Mouse (Mus musculus) stomach, embryonic 16.5 days (tissue): ENCODE results near the gene Pik3r2. TPM values are rescaled to one million over a fixed set of nuclear protein-coding genes. Genes with fewer than 3 reads are reported as not detected.

Source experiments
- ATAC-seq: fragments of 200-750 bp; cut with Nextera tagmentation; 2 replicates; pipeline ENCODE4 v1.8.0; 2017; ENCODE audit warnings: moderate number of reproducible peaks, moderate TSS enrichment; ENCODE audit not compliant: insufficient read depth, low FRiP score
- H3K27ac ChIP-seq: fragments of 300-500 bp; sonication (generic); 2 replicates; pipeline ENCODE4 v1.5.1; 2014; ENCODE audit warnings: low read length
- H3K27me3 ChIP-seq: fragments of 300-500 bp; sonication (generic); 2 replicates; pipeline ENCODE4 v1.6.1; 2014; ENCODE audit warnings: low read length, control low read depth, mixed read lengths; ENCODE audit not compliant: control insufficient read depth, insufficient read depth
- H3K36me3 ChIP-seq: fragments of 300-500 bp; sonication (generic); 2 replicates; pipeline ENCODE4 v1.6.1; 2014; ENCODE audit warnings: low read length; ENCODE audit not compliant: control insufficient read depth, insufficient read depth
- H3K4me1 ChIP-seq: fragments of 300-500 bp; sonication (generic); 2 replicates; pipeline ENCODE4 v1.6.1; 2014; ENCODE audit warnings: low read length, control low read depth, mixed read lengths; ENCODE audit not compliant: control insufficient read depth, insufficient read depth
- H3K4me2 ChIP-seq: fragments of 300-500 bp; sonication (generic); 2 replicates; pipeline ENCODE4 v1.6.1; 2014; ENCODE audit warnings: low read depth, low read length, mixed read lengths
- H3K4me3 ChIP-seq: fragments of 300-500 bp; sonication (generic); replicated peaks from 2 replicates; pipeline ENCODE4 v1.5.1; 2014; ENCODE audit warnings: mild to moderate bottlenecking, low read length
- H3K9ac ChIP-seq: fragments of 300-500 bp; sonication (generic); 2 replicates; pipeline ENCODE4 v1.6.1; 2014; ENCODE audit warnings: low read length
- H3K9me3 ChIP-seq: fragments of 300-500 bp; sonication (generic); replicated peaks from 2 replicates; pipeline ENCODE4 v1.6.1; 2016; ENCODE audit warnings: low read length, control low read depth; ENCODE audit not compliant: control insufficient read depth
- WGBS: fragments of 180-500 bp; shearing (Covaris S2); extraction: QIAGEN DNeasy Blood & Tissue Kit; methylation state at CpG from one replicate; pipeline ENCODE4 v1.1.7; 2014; 5-methylcytosine and 5-hydroxymethylcytosine counted together
- polyA plus RNA-seq: library from polyadenylated mRNA; unstranded; fragments of >200 nt; fragmentation: Nextera tagmentation; extraction: Ambion mirVana; gene quantifications from 2 replicates; pipeline ENCODE4 v1.2.1, GENCODE M21; 2015

Pik3r2 gene
- polyA plus RNA-seq, 1 experiment from 2014 or later: 57.6 TPM

DNA sequence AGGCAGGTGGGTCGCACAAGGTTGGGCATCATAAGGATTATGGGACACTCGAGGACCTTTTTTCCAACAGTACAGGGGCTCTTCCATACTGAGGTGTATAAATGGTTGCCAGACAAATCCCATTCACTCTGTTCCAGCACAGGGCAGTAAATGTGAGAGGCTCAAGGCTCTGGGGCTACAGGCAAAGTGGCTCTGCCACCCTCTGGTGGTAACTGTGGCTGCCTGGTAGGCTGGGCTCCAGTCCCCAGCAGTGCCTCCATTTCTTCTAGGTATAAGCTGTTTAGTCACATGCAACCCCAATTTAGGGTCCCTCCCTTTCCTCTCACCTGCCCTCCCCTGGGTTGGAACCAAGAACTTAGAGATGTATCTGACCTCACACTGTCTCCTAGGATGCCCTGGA is 18.9 kb upstream of the Pik3r2 start:
- no peak for ATAC-seq
- H3K36me3 ChIP-seq: no peaks in the 10 kb centered on the region
- no peak overlapping the region for H3K4me3 ChIP-seq
- H3K4me2 ChIP-seq: no peak overlapping the region
- no peak overlapping the region for H3K9ac ChIP-seq
- no peak overlapping the region for H3K27ac ChIP-seq
- WGBS: 82% methylated on average over 2 of the region's 2 CpGs
- peaks cover 44% of the 10 kb centered on the region for H3K4me1 ChIP-seq
- no peaks in the 10 kb centered on the region for H3K9me3 ChIP-seq
- H3K27me3 ChIP-seq: peaks cover 18% of the 10 kb centered on the region

DNA sequence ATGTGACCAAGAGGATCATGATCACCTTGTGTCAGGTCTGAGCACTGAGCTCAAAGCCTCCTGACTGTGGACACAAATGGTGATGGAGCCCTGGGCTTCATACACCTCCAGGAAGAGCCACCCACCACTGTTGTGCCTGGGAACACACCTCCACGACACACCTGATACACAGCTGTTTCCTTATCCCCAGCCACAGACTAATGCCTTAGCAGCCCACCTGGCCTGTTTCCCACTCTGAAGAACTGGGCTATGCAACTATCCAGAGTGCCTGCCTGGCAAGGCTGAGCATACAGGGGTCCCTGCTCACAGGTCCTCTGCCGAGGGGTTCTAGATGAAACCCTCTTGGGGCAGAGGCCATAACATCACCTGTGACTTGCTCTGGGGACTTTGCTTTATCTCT is 17.7 kb upstream of the Pik3r2 start:
- 76% methylated on average over 2 of the region's 2 CpGs for WGBS
- Histone ChIP-seq H3K4me1 (peaks cover 48% of the 10 kb centered on the region), H3K4me3 (no peak overlapping the region), H3K27me3 (peaks cover 9% of the 10 kb centered on the region), H3K27ac (no peak overlapping the region), H3K9me3 (no peaks in the 10 kb centered on the region), H3K36me3 (no peaks in the 10 kb centered on the region; the same call in 1 of the 2 replicates), H3K4me2 (no peak overlapping the region), H3K9ac (no peak overlapping the region)
- no peak for ATAC-seq

DNA sequence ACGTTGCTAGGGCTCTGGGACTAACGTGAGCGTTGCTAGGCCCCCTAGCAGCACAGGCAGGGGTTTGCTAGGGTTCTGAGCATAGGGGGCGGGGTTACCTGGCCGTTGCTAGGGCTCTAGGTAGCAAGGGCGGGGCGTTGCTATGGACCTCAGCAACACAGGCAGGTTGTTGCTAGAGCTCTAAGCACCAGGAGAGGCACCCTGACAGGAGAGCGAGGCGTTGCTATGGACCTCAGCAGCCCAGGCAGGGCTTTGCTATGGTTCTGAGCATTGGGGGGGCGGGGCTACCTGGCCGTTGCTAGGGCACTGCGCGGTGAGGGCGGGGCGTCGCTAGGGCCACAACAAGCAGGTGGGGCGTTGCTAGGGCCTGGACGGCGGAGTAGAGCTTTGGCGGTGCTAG is 16.2 kb upstream of the Pik3r2 start:
- H3K4me3 ChIP-seq: peak overlapping the region; percentile 83
- peak overlapping the region; percentile 96 for H3K9ac ChIP-seq
- peaks cover 41% of the 10 kb centered on the region for H3K4me1 ChIP-seq
- H3K36me3 ChIP-seq: peaks cover 11% of the 10 kb centered on the region
- WGBS: under 1% methylated on average over 20 of the region's 20 CpGs
- no peaks in the 10 kb centered on the region for H3K9me3 ChIP-seq
- no peaks in the 10 kb centered on the region for H3K27me3 ChIP-seq
- peak overlapping the region; percentile 93 for H3K4me2 ChIP-seq
- peak overlapping the region; percentile 89 for H3K27ac ChIP-seq
- ATAC-seq: peak; percentile 46

DNA sequence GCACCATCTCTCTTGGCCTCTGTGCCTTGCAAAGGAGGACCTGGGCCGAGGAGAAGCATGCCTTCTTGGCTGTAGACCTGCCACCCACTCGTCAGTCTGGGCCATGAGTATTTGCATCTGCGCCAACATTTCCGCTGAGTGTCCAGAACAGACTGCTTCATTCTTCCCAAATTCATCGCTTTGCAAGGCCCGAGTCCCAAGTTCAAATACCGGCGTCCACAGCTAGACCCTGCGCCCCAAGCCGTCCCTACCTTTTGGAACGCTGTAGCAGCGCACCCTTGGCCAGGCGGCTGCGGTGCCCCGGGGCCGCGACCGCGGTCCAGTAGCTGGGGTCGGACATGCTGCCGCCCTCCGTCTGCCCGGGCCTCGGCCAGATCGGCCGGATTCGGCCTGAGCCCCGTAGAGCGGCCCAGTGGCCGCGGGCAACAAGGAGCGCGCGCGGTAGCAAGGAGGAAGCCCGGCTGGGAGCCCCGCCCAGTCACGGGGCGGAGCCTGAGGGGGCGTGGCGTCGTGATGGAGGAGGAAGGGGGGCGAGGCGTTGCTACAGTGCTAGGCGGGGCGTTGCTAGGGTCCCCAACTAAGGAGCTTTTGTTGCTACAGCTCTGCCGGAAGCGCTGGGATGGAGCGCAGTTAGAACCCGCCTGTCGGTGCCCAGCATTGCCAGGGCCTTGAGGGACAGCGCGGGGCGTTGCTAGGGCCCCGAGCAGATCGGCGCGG is 15.6 kb upstream of the Pik3r2 start:
- Histone ChIP-seq H3K27ac (peak overlapping the region; percentile 89), H3K4me3 (peak overlapping the region; percentile 83), H3K27me3 (no peaks in the 10 kb centered on the region), H3K36me3 (peaks cover 12% of the 10 kb centered on the region), H3K4me1 (peaks cover 39% of the 10 kb centered on the region), H3K9me3 (no peaks in the 10 kb centered on the region), H3K9ac (peak overlapping the region; percentile 96), H3K4me2 (peak overlapping the region; percentile 93)
- 4% methylated on average over 57 of the region's 58 CpGs for WGBS
- peak; percentile 76 for ATAC-seq

DNA sequence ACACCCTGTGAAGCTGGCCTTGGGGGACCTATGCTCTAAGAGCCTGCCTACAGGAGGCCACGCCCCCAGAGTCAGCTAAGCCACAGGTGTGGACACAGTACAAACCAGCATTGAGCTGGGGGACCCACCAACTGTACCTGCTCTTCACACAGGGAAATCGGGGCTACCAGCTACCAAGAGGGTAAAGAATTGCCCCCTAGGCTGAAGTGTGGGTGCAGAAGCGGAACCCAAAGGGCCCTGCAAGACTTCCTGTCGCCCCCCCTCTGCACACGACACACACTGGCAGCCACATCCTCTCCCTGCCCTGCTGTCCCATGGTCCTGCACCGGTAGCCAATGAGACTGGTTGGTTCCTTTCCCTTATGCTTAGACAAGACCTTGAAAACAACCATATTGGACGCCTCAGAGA is 14.8 kb upstream of the Pik3r2 start:
- Histone ChIP-seq H3K9me3 (no peaks in the 10 kb centered on the region), H3K36me3 (peaks cover 13% of the 10 kb centered on the region), H3K4me1 (peaks cover 35% of the 10 kb centered on the region), H3K9ac (peak overlapping the region; percentile 96), H3K27ac (peak overlapping the region; percentile 89; the same call in 1 of the 2 replicates), H3K27me3 (no peaks in the 10 kb centered on the region), H3K4me2 (peak overlapping the region; percentile 93), H3K4me3 (peak overlapping the region; percentile 83)
- 55% methylated on average over 7 of the region's 7 CpGs for WGBS
- no peak for ATAC-seq

DNA sequence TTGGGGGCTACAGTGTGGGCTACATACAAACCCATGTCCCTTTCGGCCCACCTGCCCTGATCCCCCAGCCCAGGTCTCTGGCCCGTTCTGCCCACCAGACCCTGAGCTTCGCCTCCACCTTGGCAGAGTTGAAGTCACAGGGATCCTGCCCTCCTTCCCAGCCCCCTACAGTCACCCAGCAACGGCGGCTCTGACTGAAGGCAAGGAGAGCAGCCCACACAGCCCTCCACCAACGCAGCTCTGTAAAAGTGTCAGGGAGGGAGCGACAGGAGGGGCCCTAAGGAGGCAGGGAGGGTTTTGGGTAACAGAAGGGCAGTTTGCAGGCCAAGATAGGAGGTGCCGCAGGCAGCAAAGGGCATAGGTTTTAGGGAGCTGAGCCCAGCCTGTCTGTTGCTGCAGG is 14.3 kb upstream of the Pik3r2 start:
- no peak for ATAC-seq
- Histone ChIP-seq H3K9ac (peak overlapping the region; percentile 96), H3K27ac (no peak overlapping the region; the same call in 1 of the 2 replicates), H3K36me3 (peaks cover 13% of the 10 kb centered on the region), H3K27me3 (no peaks in the 10 kb centered on the region), H3K4me1 (peaks cover 34% of the 10 kb centered on the region), H3K4me2 (peak overlapping the region; percentile 93), H3K4me3 (peak overlapping the region; percentile 83), H3K9me3 (no peaks in the 10 kb centered on the region)
- 49% methylated on average over 8 of the region's 8 CpGs for WGBS

DNA sequence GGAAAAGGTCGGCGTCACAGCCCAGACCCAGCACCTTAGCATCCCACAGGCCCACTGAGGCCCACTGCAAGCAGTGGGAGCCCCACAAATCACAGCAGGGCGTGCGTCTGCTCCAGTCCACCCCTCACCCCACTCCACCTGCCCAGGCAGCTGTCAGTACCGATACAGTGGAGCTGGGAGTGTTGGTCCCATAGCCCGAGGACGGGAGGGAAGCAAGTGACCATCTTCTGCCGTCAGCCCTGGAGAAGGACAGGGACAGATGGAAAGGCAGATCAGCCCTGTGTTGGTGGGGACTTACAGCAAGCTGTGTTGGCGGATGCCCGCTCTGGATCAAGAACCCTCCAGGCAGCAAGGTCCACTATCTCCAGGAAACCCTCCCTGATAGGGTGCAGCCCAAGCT is 12.5 kb upstream of the Pik3r2 start:
- no peaks in the 10 kb centered on the region for H3K27me3 ChIP-seq
- H3K9me3 ChIP-seq: no peaks in the 10 kb centered on the region
- H3K4me2 ChIP-seq: no peak overlapping the region
- no peak overlapping the region for H3K27ac ChIP-seq
- 83% methylated on average over 10 of the region's 10 CpGs for WGBS
- ATAC-seq: no peak
- peaks cover 34% of the 10 kb centered on the region for H3K4me1 ChIP-seq
- H3K4me3 ChIP-seq: no peak overlapping the region
- peaks cover 13% of the 10 kb centered on the region for H3K36me3 ChIP-seq
- no peak overlapping the region for H3K9ac ChIP-seq

DNA sequence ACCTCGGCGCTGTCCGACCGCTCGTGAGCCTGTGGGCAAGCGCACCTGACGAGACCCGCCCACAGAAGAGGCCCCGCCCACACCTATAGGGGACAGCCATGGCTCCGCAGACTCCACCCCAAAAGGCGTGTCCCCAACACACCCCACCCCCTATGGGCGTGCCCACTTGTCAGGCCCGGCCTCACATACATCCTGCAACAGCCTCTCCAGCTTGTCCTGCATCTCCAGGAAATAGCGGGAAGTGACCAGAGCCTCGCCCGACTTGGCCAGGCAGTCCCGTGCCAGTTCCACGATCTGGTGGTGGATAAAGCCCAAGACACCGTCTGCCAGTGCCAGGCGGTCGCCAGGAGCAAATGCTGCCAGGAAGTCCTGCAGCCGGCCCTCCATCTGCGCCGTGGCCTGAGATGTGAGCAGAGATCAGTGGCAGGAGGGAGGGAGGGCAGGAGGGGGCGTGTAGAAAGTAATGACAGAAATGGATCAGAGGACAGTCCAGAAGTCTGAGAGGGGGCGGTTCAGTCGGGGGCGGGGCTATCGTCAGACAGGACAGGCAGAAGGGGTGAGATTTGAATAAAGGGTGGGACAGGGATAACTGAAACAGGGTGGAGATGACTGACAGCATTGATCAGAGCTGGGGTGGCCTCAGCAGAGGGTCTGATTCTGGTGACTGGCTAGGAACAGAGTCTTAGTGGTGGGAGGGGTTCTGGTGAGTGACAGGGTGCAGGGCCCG is 11.6 kb upstream of the Pik3r2 start:
- H3K9ac ChIP-seq: no peak overlapping the region
- no peaks in the 10 kb centered on the region for H3K27me3 ChIP-seq
- H3K4me2 ChIP-seq: no peak overlapping the region
- peaks cover 29% of the 10 kb centered on the region for H3K4me1 ChIP-seq
- no peaks in the 10 kb centered on the region for H3K9me3 ChIP-seq
- H3K36me3 ChIP-seq: peaks cover 21% of the 10 kb centered on the region
- H3K27ac ChIP-seq: no peak overlapping the region
- WGBS: 34% methylated on average over 30 of the region's 30 CpGs
- ATAC-seq: peak; percentile 14; the same call in 1 of the 2 replicates
- H3K4me3 ChIP-seq: no peak overlapping the region

DNA sequence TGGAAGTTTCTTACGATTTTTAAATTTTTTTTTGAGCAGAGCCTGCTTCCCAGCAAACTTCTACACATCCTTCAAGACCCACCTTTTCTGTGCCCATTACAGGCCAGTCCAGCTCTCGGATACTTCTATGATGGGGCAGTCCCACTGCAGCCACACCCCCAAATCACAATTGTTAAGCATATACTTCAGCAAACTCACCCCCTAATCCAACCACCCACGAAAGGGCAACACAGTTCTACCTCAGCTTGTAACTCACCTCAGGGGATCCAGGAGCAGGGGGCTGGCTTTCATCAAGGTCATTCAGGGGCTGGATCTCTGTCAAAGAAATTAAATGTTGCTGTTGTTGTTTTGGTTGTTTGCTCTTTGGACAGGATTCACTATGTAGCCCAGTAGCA is 10.5 kb upstream of the Pik3r2 start:
- Histone ChIP-seq H3K9ac (no peak overlapping the region), H3K27ac (no peak overlapping the region; the same call in 1 of the 2 replicates), H3K4me1 (peaks cover 23% of the 10 kb centered on the region), H3K4me2 (no peak overlapping the region), H3K36me3 (peaks cover 24% of the 10 kb centered on the region), H3K27me3 (no peaks in the 10 kb centered on the region), H3K4me3 (no peak overlapping the region), H3K9me3 (no peaks in the 10 kb centered on the region)
- WGBS: 85% methylated on average over 3 of the region's 3 CpGs
- ATAC-seq: no peak
